Mouse (Mus musculus) heart, adult 11 months (tissue): Measurements from ENCODE around the gene P4ha2.
A peak's percentile ranks its signal among the peaks of the same experiment; 100 is the strongest.

Source experiments
- DNase-seq: peaks from one replicate; pipeline ENCODE4 v3.0.0; 2022

P4ha2 gene

DNA sequence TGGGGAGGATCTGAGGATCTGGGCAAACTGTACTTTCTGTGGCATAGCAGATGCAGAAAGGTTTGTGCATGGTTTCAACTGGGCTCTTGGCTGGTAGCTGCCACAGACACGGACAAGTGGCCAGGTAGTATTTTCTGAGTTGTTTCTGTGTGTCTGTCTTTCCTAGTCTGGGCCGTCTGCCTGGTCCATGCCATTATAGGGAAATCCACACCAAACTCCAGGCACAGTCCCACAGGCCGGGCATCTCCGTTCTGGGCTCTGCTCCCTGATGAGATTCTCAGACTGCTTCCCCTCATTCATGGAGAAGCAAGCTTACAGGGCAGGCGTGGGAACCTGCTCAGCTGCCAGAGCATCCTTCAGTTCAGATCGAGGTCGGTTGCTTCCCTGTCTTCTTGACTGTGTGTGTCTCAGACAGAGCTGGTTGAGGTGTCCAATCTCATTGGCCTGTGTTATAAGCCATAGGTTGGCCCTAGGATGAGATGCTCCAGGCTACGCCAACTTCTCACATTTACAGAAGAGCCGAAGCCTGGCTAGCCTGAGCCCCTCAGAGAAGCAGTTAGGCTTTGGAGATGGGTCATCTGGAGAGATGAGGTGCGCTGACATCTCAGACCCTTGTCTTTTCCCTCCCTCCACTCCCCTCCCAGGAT, at the start of gene P4ha2:
TSS of gene P4ha2 (plus strand) at position 51 of the 647 bp plus-strand sequence.
- peak; percentile 96 for DNase-seq

DNA sequence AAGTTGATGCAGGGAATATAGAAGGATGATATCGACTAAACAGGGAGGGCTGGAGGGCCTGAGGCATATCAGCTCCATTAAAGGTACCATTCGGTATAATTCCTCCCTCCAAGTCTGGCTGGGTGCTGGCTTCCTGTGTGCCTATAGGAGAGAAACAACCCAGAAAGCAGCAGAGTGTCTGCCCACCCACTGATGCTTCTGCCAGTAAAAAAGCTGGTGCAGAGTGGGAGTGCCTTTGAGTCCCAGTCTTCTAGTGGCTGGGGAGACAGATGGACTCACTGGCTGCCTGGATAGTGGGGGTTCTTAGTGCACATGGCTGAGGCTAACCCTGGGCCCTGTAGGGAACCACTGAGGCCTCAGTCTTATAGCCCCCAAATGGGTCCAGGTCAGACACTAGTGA, 49.7 kb upstream of the P4ha2 start:
- DNase-seq: no peak

DNA sequence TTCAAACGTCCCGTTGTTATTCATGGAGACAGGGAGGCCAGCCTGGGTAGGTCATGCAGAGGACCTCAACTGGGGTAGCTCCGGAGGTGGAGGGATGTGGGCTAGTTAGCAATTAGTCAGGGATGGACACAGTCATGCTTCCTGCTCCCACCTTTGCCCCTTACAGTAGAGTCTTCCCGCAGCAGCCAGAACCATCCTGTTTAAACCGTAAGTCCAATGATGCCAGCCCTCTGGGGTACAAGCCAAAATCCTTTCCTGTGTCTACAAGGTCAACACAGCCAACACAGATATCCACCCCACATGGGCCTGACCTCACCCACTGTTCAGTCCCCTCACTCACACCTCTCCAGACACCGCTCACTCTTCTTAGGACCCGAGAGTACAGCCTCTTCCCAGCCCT, 48.7 kb upstream of the P4ha2 start:
- DNase-seq: no peak

DNA sequence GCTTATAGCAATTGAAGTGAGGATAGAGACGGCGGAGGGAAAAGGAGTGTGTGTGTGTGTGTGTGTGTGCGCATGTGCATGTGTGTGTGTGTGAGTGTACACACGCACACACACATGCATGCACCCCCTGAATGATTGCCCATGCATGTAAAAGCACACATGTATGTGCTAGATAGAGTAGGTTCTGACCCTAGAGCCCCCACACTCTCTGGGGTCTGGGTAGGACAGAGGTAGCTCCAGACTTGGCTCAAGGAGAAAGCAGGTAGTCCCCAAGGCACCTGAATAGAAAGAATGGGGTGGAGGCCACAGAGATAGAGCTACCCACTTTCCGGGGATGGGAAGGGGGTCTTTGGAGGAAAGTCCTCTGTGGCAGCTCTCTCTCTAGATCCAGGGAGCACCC, 47.8 kb upstream of the P4ha2 start:
- peak; percentile 66 for DNase-seq

DNA sequence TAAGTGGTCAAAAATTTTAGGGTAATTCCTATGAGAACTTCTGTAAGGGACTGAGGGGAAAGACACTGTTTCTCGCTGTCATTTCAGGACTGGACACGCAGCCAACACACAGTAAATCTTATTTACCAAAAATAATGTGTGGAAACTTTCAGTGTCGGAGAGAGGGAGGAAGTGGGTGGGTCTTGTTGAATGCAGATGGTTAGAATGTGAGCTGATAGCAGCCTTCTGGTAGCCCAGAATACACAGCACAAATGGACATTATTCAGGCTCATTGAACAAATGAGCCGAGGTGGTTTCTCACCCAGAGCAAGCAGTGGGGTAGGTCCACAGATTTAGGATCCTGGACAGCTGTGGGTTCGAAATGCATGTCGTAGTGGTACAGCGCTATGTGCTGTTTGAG, 46.8 kb upstream of the P4ha2 start:
- peak; percentile 66 for DNase-seq

DNA sequence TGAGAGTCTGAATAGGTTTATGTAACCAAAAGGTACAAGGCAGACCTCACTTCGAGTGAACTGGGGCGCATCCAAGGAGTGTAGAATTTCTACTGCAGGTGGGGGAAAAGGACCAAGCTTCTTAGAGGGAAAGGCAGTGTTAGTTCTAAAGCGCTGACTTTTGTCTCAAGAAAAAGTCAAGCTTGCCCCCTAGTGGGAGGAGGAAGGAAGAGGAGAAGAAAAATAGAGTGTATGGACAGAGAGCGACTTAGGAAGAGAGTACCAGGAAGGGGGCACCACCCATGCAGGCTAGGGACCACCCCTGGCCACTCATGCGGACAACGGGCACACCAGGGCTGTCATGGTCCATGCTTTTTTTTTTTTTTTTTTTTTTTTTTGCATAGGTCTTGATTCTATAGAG, 45.6 kb upstream of the P4ha2 start:
- DNase-seq: peak; percentile 85

DNA sequence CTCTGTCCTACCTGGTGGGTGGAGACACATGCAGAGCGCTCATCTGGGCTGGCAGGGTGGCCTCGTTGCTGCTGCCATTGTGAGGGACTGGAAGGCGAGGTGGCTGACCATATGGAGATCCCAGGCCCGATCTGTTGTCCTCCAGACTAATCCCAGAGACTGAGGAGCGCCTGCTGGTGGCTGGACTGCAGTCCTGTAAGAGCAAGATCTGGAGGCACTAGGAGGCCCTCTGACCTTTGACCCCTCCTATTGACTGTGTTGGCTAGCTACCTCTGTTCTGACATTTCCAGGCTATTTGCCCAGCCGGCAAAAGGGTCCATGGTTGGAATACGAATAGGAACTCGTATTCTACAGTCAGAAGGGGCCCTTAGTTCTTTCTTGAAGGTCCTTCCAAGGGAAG, 43.8 kb upstream of the P4ha2 start:
- DNase-seq: peak; percentile 84

DNA sequence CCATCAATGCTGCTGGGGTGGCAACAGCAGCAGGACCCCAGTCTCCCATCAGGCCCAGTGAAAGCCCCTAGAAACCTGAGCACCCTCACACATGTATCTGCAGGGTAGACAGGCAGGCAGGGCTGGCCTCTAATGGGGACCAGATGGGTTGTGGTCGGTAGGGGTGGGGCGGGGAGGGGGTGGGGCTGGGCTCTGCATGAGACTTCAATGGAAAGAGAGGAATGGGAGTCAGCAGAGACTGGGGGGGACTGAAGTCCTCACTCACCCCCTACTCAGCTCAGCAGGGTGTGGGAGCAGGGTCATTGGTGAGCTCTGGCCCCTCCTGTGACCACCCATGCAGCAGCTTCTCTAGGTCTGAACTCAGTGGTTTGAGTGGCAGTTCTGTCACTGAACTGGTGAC, 42.5 kb upstream of the P4ha2 start:
- DNase-seq: peak; percentile 81

DNA sequence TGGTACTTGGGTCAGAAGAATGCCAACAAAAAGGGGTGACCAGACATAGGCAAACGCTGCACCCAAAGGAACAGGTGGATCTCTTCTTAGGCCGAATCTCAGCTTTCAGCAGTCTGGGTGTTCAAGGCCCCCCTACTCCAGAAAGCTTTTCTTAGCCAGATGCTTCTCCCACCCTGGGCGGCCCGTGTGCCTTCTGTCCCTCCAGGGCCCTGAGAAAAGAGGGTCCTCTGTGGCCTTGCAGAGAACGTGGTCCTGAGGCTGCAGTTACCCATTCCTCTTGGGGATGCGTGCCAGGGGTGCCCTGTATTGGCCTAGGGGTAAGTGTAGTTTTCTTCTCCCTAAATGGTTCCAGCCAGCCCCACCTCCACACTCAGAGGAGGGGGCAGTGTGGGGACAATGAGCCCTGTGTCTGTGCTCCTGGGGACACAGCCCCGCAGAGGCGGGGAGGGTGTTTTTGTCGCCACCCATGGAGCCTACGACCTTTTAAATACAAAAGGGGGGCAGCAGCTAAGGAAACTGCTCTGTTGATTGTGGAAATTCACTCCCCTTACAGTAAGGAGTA, 41.8 kb upstream of the P4ha2 start:
- peak; percentile 88 for DNase-seq

DNA sequence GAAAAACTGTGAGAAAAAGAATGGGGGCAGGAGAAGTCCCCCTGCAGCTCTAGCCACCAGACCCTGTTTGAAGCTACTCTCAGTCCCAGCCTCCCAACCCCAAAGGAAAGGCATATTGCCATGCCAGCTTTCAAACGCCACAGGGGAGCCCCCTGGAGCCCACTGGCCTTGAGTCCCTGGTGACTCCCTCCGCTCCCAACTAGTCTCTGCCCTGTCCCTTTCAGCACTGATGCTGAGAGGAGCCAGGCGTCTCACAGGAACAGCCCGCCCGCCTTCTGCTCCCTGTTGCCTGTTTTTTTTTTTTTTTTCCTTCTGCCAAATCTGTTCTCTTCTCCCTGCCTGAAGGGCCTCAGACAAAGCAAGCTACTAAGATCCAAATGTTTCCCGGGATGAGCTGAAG, 41.3 kb upstream of the P4ha2 start:
- peak; percentile 95 for DNase-seq

DNA sequence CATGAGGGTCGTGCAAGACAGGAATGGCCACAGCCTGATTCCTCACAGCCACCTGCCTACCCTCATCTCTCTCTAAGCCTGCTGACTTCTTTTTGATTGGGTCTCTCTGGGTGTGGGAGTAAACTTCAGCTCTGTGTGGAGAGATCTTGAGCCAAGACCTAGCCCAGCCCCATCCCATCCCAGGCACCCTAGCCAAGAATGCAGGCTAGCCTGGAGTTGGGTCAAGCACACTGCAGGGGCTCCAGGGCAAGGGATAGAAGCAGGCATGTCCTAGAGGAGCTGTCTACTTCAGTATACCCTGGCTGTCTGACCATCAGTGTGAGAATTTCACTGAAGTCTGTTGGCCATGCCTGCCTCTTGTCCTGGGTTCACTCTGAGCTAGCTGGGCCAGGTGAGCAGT, 40.4 kb upstream of the P4ha2 start:
- peak; percentile 94 for DNase-seq

DNA sequence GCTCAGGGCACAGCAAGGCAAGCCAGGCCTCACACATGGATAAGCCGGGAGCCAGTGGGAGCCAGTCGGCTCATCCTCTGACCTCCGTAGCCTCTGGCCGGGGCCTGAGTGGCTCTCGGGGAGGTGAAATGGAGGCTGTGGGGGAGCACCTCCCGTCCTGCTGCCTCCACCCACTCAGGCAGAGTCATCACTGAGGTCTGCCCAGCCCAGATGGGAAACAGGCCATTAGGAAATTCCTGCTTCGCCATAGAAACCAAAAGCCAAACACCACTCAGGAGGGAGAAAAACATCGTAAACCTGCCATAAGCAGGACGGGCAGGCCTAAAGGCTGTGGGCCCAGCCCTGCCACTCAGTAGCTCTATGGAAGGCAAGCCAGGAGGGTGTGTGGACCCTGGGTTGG, 39.6 kb upstream of the P4ha2 start:
- peak; percentile 98 for DNase-seq

DNA sequence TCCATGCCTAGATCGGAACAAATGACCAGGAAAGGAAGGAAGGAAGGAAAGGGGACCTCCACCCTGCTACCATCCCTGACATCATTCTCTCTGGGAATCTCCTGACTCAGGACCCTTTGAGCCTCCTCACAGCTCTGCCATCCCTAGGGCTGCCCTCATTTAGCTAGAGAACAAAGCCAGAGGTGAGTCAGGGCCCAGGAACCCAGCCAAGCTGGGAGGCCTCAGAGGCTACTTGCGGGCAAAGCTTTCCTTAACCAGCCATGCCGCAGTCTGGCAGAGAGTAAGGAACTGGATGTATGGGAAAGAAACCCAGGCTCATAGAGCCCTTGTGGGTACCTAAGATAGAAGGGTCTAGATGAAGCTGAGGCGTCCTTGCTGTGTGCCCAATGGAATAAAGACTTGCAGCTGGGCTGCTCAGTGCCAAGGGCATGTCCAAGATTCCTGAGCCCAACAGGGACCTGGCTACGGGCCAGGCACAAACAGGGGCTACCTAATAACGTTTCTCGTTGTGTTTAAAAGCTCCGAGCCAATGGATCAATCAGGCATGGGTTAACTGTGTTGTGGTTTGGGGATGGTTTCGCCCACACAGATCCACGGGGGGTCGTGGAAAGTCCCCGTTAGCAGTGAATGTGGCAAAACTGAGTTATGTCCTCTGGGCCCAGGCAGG, 37.7 kb upstream of the P4ha2 start:
- peak; percentile 96 for DNase-seq

DNA sequence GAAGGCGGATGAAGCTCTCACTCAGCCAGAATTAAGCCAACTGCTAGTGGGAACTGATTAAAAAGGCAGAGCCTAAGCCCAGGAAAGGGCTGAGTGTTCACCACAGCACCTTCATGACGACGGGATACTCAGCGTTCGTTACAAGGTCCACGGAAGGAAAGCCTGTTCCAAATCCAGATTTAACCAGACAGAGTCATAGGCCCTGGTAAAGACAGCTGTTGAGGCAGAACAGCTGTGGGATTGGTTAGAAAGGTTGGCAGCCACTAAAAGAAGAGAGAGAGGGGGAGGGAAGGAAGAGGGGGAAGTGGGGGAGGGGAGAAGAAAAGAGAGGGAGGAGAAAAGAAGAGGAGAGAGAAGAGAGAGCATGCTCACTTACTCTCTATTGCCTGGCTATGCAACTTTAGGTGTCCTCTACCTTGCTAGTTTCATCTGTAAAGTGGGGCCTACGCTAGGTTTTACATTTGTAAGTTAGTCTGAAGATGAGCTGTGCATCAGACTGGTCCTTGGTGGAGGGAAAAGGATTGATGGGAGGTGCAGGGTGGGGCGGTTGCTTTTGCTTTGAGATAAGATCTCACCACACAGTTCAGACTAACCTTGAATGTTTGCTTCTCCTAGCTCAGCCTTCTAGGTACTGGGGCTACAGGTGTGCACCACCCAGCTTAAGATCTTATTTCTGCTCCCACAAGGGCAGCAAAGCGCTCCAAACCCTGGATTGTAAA, 37.0 kb upstream of the P4ha2 start:
- DNase-seq: no peak

DNA sequence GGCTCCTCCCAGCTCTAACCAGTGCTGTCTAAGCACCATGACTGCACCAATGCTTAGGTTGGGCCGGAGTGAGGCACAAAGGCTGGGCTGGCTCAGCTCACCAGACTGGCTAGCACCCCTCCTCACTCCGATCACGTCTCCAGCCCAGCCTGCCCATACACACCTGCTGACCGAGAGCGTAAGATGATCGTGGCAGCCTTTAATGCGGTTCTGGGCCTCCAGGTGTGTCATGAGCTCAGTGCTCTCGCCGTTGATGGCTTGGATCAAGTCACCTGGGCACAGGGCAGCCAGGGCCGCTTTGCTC, 36.5 kb upstream of the P4ha2 start:
- no peak for DNase-seq

DNA sequence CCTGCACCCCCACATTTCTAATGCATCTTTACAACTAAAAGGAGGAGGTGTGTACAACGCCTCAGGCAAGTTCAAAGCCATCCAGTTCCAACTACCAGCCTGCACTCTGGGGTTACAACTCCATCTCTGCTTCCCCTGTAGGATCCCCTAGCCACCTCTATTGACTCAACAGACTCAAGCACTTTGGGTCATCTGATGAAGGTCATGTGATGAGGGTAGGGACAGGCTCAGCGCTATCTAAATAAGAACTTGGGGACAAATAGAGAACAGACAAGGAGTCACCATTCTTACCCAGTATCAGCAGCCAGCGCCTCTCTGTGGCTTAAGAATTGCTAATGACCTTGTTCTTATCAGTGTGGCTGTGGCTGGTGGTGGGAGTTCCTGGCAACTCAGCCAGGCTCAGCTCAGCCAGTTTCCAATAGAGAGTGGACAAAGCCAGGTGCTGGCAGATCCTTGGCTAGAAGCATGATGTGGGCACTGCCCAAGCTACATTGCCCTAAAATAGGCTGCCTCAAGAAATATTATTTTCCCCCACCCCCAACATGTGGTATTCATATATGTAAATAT, 35.4 kb upstream of the P4ha2 start:
- DNase-seq: peak; percentile 98

DNA sequence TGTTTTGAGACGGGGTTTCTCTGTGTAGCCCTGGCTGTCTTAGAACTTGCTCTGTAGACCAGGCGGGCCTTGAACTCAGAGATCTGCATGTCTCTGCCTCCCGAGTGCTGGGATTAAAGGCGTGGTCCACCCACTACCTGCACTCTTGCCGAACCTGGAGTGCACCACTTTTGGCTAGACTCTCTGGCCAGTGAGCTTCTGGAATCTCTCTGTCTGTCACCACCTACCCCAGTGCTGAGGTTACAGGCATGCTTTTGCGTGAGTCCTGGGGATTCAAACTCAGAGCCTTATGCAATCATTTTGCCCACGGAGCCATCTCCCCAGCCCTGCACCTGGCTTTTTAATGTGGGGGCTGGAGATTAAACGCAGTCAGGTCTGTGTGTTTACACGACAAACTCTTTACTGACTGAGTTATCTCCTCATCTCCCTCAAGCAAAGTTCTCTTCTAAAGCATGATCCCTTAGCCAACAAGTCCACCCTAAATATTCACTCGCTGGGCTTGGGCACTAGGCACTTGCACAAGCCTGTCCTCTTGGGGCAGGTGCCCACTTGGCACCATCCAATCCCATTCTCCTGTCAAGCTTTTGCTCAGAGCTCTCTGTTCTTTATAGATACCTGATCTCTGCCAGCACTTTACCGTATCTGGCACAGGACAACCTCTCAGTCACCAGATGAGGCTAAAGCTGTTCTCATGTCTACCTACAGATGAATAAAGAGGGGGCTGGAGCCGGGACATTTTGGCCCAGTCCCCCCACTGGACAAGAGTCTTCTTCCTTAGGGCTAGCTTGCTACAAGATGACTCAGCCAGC, 34.6 kb upstream of the P4ha2 start:
- DNase-seq: peak; percentile 94

DNA sequence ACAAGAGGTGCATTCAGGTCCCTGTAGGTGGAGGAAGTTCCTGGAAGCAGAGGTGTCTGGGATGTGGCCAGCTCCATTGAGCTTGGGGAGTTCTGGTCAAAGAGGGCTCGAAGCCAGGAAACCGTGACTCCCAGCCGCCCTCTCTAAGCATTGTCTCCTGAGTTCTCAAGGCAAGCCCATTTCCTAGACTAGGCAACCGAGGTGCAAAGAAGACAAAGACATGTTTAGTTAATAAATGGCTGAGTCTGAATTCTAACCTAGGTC, 34.0 kb upstream of the P4ha2 start:
- no peak for DNase-seq

DNA sequence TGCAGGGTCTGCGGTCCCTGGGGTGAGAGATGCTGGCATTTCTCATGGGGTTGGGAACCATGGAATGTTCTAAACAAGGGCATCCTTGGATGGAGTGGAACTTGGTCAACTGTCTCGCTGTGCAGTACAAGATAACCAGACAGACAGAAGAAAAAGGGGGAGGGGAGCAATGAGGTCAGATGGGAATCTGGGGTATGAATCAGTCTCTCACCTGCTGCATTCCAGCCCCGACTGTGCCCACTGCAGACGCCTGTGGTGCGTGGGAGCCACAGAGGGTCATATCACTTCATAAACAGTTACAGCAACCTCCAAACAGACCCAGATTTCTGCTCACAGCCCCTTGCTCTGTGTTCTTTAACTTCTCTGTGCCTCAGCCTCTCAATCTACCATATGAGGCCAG, 33.5 kb upstream of the P4ha2 start:
- no peak for DNase-seq

DNA sequence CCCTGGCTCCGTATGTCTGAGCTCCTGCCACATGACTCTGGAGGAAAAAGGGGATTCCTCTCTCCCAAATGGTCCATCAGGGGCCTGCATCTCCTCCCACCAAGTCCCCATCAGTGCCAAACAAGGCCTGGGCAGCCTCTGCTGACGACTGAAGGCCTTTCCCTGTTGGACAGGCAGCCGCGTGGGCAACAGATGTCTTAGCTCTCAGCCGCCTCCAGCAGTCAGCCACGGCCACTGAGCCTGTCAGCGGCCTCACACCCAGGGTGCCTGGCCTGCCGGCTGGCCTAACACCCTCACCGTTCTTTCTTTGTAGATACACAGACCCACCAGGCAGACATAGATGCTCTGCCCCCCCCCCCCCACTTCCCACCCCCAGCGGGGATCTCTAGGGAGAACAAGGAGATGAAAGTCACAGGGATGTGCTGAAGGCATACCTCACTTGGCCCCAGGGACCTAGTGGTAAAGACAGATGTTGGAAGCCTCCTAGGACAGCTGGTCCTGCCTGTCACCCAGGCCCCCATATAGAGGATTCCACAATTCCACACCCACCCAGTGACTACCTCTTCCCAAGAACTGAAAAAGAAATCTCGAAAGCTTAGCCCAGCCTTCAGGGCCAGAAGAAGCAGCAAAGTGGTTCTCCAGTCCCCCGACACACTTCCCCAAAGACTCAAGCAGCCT, 32.4 kb upstream of the P4ha2 start:
- peak; percentile 96 for DNase-seq

DNA sequence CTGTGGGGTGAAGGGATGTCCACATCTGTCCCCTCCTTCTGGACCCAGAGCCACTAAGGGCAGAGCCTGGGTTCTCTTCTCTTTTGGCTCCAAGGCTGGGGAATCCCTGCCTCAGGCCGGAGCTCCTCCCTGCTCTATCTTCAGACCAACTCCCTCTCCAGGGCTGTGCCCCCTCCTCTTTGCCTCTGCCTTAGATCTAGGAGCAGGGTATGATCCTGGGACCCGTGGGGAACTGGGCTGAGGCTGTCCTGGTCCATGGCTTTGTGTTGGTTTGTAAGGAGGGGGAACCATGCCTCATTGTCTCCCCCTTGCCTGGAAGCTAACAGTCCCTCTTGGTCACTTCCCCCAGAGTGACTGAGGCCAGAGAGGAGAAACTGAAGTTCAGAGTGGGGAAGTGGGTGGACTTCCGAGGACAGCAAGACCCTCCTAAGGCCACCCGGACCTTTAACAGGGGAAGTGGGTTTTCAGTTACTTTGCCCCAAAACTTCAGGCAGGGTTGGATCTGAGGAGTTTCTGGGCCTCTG, 31.8 kb upstream of the P4ha2 start:
- peak; percentile 90 for DNase-seq
